Mouse (Mus musculus): ENCODE results near the gene Rps5. TPM values are rescaled to one million over a fixed set of nuclear protein-coding genes. Genes with fewer than 3 reads are reported as not detected.
"Not testable (repeated sequence)": the region's sequence is repeated elsewhere in the genome, so short reads cannot be mapped to it uniquely, and the experiment has no call there.

Gene Rps5
- polyA plus RNA-seq, 1 experiment from 2014 or later = 842 TPM

DNA sequence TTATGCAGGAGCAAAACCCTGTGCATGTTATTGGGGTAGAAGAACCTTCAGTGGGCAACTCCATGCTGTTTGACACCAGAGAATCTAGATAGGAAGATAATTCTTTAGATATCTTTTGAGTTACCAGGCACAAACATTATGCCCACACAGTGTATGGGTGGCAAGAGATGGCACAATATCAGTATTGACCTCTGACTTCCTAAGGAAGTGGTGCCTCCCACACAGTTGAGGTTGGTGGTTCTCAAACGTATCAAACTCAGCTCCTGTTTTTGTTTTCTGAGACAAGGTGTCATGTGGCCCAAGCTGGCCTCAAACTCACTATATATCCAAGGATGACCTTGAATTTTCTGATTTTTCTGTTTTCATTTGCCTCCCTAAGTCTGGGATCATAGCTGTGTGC, 30.8 kb upstream of the Rps5 start:
- 67% methylated on average over 1 of the region's 1 CpGs for WGBS
- H3K4me1 ChIP-seq (replicated peaks; ENCODE audit: control insufficient read depth, insufficient read depth, low read length) = no peaks in the 10 kb centered on the region
- H3K27me3 ChIP-seq (ENCODE audit: control insufficient read depth, insufficient read depth, low read length) = no peaks in the 10 kb centered on the region
- DNase-seq (ENCODE audit: low spot score) (no peak), ATAC-seq (ENCODE audit: low FRiP score) (no peak)
- H3K4me3 ChIP-seq (ENCODE audit: low read depth, low read length) = no peak overlapping the region
- H3K9ac ChIP-seq (ENCODE audit: low read depth, low read length) = no peak overlapping the region
- no peak overlapping the region for H3K4me2 ChIP-seq (replicated peaks; ENCODE audit: low read depth, low read length)
- no peak overlapping the region for H3K27ac ChIP-seq (ENCODE audit: low read depth, low read length)
- peaks cover 2% of the 10 kb centered on the region; the same call in 1 of the 2 replicates for H3K36me3 ChIP-seq (ENCODE audit: control insufficient read depth, insufficient read depth, low read length)
- H3K9me3 ChIP-seq (ENCODE audit: control insufficient read depth, low read length) = no peaks in the 10 kb centered on the region

DNA sequence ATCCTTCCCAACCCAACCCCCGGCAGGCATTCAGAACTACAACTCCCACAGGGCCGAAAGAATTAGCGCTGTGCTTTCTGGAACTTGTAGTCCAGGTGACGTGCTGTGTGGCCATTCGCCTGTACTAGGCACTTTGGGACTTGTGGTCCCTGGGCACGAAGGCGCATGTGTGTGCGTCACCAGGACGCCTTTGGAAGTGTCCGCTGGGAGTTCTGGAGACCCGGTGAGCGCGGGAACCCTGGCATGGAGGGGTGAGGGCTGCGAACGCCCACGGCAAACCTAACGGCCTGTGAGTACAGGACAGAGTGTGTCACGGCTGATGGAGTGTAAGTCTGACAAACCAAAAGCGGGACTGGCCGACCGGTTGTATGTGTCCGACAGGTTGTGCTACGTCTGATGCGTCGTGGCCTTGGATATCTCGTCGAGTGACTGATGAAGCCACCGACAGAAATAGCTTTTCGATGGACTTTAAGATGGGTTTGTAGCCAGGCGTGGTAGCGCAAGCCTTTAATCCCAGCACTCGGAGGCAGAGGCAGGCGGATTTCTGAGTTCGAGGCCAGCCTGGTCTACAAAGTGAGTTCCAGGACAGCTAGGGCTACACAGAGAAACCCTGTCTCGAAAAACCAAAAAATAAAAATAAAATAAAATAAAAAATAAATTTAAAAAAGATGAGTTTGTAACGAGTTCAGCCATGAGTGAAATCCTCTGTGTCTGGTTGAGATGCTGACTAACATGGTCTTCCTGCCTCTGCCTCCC, 24.3 kb upstream of the Rps5 start, which contains the start of gene Zscan22:
TSS of gene Zscan22 (plus strand) at position 161 of the 756 bp plus-strand sequence.
- WGBS = 7% methylated on average over 36 of the region's 36 CpGs
- H3K9me3 ChIP-seq (ENCODE audit: control insufficient read depth, low read length) = no peaks in the 10 kb centered on the region
- H3K4me1 ChIP-seq (replicated peaks; ENCODE audit: control insufficient read depth, insufficient read depth, low read length) = no peaks in the 10 kb centered on the region
- ATAC-seq (ENCODE audit: low FRiP score) (peak; percentile 99), DNase-seq (ENCODE audit: low spot score) (peak; percentile 95)
- H3K4me3 ChIP-seq (ENCODE audit: low read depth, low read length) = peak within 1 kb of the TSS; percentile 56
- H3K9ac ChIP-seq (ENCODE audit: low read depth, low read length) = peak within 1 kb of the TSS; percentile 46
- H3K36me3 ChIP-seq (ENCODE audit: control insufficient read depth, insufficient read depth, low read length) = no peaks in the 10 kb centered on the region
- H3K27ac ChIP-seq (ENCODE audit: low read depth, low read length) = no peak within 1 kb of the TSS
- no peaks in the 10 kb centered on the region for H3K27me3 ChIP-seq (ENCODE audit: control insufficient read depth, insufficient read depth, low read length)
- H3K4me2 ChIP-seq (replicated peaks; ENCODE audit: low read depth, low read length) = peak within 1 kb of the TSS; percentile 42

DNA sequence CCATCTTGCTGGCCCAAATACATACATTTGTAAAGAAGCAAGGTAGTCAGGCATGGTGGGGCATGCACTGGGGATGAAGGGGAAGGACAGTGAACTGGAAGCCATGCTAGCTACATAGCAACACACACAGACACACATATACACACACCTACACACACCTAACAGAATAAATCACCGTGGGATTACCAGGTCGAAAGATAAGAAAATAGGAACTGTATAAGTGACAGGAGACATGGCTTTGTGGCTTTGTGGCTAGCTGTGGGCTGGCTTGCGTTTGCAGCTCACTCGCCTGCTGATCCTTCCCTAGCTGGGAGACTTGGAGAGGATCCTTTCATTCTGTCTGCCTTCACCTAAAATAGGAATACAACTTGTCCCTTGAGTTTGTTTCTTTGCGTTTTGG, 20.6 kb upstream of the Rps5 start:
- no peaks in the 10 kb centered on the region for H3K9me3 ChIP-seq (ENCODE audit: control insufficient read depth, low read length)
- no peak overlapping the region for H3K9ac ChIP-seq (ENCODE audit: low read depth, low read length)
- no peak overlapping the region for H3K27ac ChIP-seq (ENCODE audit: low read depth, low read length)
- H3K4me3 ChIP-seq (ENCODE audit: low read depth, low read length) = no peak overlapping the region
- H3K4me2 ChIP-seq (replicated peaks; ENCODE audit: low read depth, low read length) = no peak overlapping the region
- no peak for DNase-seq (ENCODE audit: low spot score)
- 0 out of 2 replicates have a peak, but pooled peaks cover 5% of the 10 kb centered on the region for H3K36me3 ChIP-seq (ENCODE audit: control insufficient read depth, insufficient read depth, low read length)
- no peak for ATAC-seq (ENCODE audit: low FRiP score)
- WGBS = 91% methylated on average over 5 of the region's 5 CpGs
- no peaks in the 10 kb centered on the region for H3K4me1 ChIP-seq (replicated peaks; ENCODE audit: control insufficient read depth, insufficient read depth, low read length)
- no peaks in the 10 kb centered on the region for H3K27me3 ChIP-seq (ENCODE audit: control insufficient read depth, insufficient read depth, low read length)

DNA sequence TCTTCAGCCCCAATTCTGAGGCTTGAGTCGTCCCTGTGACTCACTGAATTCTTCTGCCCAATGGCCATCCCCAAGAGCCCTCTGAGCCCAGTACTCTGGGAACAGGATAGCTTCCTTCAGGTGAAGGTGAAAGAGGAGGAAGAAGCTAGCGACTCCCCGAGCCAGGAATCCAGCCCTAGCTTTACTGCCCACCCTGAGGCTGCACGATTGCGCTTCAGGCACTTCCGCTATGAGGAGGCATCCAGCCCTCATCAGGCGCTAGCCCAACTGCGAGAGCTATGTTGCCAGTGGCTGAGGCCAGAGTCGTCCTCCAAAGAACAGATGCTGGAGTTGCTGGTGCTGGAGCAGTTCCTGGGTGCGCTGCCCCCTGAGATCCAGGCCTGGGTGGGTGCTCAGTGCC, 18.5 kb upstream of the Rps5 start:
- no peak for DNase-seq (ENCODE audit: low spot score)
- no peak for ATAC-seq (ENCODE audit: low FRiP score)
- H3K9me3 ChIP-seq (ENCODE audit: control insufficient read depth, low read length) = no peaks in the 10 kb centered on the region
- H3K4me1 ChIP-seq (replicated peaks; ENCODE audit: control insufficient read depth, insufficient read depth, low read length) = no peaks in the 10 kb centered on the region
- H3K27me3 ChIP-seq (ENCODE audit: control insufficient read depth, insufficient read depth, low read length) = no peaks in the 10 kb centered on the region
- 0 out of 2 replicates have a peak, but pooled peaks cover 8% of the 10 kb centered on the region for H3K36me3 ChIP-seq (ENCODE audit: control insufficient read depth, insufficient read depth, low read length)
- H3K4me2 ChIP-seq (replicated peaks; ENCODE audit: low read depth, low read length) = no peak overlapping the region
- no peak overlapping the region for H3K9ac ChIP-seq (ENCODE audit: low read depth, low read length)
- no peak overlapping the region for H3K4me3 ChIP-seq (ENCODE audit: low read depth, low read length)
- H3K27ac ChIP-seq (ENCODE audit: low read depth, low read length) = no peak overlapping the region
- 64% methylated on average over 10 of the region's 10 CpGs for WGBS

DNA sequence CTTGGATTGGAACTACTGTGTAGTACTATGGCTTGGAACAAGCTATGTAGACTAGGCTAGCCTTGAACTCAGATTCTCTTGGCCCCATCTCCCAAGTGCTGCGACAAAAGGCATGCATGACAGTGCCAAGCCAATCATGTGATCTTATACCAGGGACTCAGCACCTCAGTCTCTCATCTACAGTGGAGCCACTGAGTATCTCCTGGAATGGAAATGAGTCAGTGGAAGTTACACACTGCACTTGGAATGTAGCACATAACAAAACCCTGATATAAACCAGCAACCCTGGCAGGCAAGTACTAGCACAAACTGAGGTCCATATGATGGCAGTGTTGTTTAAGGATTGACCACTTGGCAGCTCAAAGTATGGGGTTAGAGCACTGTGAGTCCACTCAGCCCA, 16.9 kb upstream of the Rps5 start:
- H3K9ac ChIP-seq (ENCODE audit: low read depth, low read length) = no peak overlapping the region
- no peaks in the 10 kb centered on the region for H3K27me3 ChIP-seq (ENCODE audit: control insufficient read depth, insufficient read depth, low read length)
- no peaks in the 10 kb centered on the region for H3K9me3 ChIP-seq (ENCODE audit: control insufficient read depth, low read length)
- H3K4me1 ChIP-seq (replicated peaks; ENCODE audit: control insufficient read depth, insufficient read depth, low read length) = no peaks in the 10 kb centered on the region
- WGBS = 95% methylated on average over 1 of the region's 1 CpGs
- no peak overlapping the region for H3K27ac ChIP-seq (ENCODE audit: low read depth, low read length)
- 0 out of 2 replicates have a peak, but pooled peaks cover 8% of the 10 kb centered on the region for H3K36me3 ChIP-seq (ENCODE audit: control insufficient read depth, insufficient read depth, low read length)
- H3K4me2 ChIP-seq (replicated peaks; ENCODE audit: low read depth, low read length) = no peak overlapping the region
- ATAC-seq (ENCODE audit: low FRiP score) (no peak), DNase-seq (ENCODE audit: low spot score) (no peak)
- H3K4me3 ChIP-seq (ENCODE audit: low read depth, low read length) = no peak overlapping the region

GRCm38 (mm10) chr7:12909498-12909962, 12.6 kb upstream of the Rps5 start:
- H3K4me2 ChIP-seq (replicated peaks; ENCODE audit: low read depth, low read length) = peak overlapping the region; percentile 64
- H3K27me3 ChIP-seq (ENCODE audit: control insufficient read depth, insufficient read depth, low read length) = no peaks in the 10 kb centered on the region
- no peaks in the 10 kb centered on the region for H3K4me1 ChIP-seq (replicated peaks; ENCODE audit: control insufficient read depth, insufficient read depth, low read length)
- no peaks in the 10 kb centered on the region for H3K9me3 ChIP-seq (ENCODE audit: control insufficient read depth, low read length)
- 0 out of 2 replicates have a peak, but pooled peaks cover 6% of the 10 kb centered on the region for H3K36me3 ChIP-seq (ENCODE audit: control insufficient read depth, insufficient read depth, low read length)
- DNase-seq (ENCODE audit: low spot score) (peak; percentile 82), ATAC-seq (ENCODE audit: low FRiP score) (peak; percentile 53)
- H3K4me3 ChIP-seq (ENCODE audit: low read depth, low read length) = peak overlapping the region; percentile 46
- peak overlapping the region; percentile 62; the same call in 1 of the 2 replicates for H3K9ac ChIP-seq (ENCODE audit: low read depth, low read length)
- WGBS = 39% methylated on average over 7 of the region's 7 CpGs
- H3K27ac ChIP-seq (ENCODE audit: low read depth, low read length) = 0 out of 2 replicates have a peak overlapping the region, but pooled peaks have one; percentile 56

DNA sequence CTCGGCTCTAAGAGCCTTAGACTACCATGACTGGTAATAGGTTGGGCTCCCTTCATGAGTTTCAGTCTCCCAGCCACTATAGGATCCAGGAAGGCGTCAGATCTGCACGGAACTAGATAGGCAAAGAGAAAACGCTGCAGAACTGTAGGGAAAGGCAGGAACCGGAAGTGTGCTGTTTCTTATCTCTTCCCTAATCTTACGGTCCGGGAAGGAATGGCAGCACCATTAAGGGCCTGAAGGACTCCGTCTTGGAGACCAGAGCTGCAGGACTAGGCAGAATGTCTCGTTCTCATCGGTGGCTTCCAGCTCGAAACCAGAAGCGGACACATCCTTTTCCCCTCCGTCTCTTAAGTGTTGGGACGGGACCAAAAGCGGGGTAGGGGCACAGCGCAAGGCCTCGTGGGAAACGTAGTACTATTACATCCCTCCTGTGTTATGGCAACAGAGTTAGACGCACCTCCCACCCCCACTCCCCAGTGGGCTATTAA, 11.9 kb upstream of the Rps5 start:
- peak; percentile 83 for ATAC-seq (ENCODE audit: low FRiP score)
- peak overlapping the region; percentile 56; the same call in 1 of the 2 replicates for H3K27ac ChIP-seq (ENCODE audit: low read depth, low read length)
- no peaks in the 10 kb centered on the region for H3K27me3 ChIP-seq (ENCODE audit: control insufficient read depth, insufficient read depth, low read length)
- 0 out of 2 replicates have a peak, but pooled peaks cover 4% of the 10 kb centered on the region for H3K36me3 ChIP-seq (ENCODE audit: control insufficient read depth, insufficient read depth, low read length)
- WGBS = 7% methylated on average over 19 of the region's 19 CpGs
- H3K4me1 ChIP-seq (replicated peaks; ENCODE audit: control insufficient read depth, insufficient read depth, low read length) = no peaks in the 10 kb centered on the region
- no peaks in the 10 kb centered on the region for H3K9me3 ChIP-seq (ENCODE audit: control insufficient read depth, low read length)
- DNase-seq (ENCODE audit: low spot score) = peak; percentile 75
- peak overlapping the region; percentile 62 for H3K9ac ChIP-seq (ENCODE audit: low read depth, low read length)
- H3K4me2 ChIP-seq (replicated peaks; ENCODE audit: low read depth, low read length) = peak overlapping the region; percentile 64
- H3K4me3 ChIP-seq (ENCODE audit: low read depth, low read length) = peak overlapping the region; percentile 46

- peak; percentile 28 for DNase-seq (ENCODE audit: low spot score)
- H3K4me1 ChIP-seq (replicated peaks; ENCODE audit: control insufficient read depth, insufficient read depth, low read length) = no peaks in the 10 kb centered on the region
Observed at GRCm38 (mm10) chr7:12913556-12913955, 8.5 kb upstream of the Rps5 start.

GRCm38 (mm10) chr7:12920495-12920894, 1.6 kb upstream of the Rps5 start:
- not testable (repeated sequence) for H3K4me1 ChIP-seq (replicated peaks; ENCODE audit: control insufficient read depth, insufficient read depth, low read length); H3K9me3 ChIP-seq (ENCODE audit: control insufficient read depth, low read length); H3K4me3 ChIP-seq (ENCODE audit: low read depth, low read length); H3K27ac ChIP-seq (ENCODE audit: low read depth, low read length); DNase-seq (ENCODE audit: low spot score); H3K36me3 ChIP-seq (ENCODE audit: control insufficient read depth, insufficient read depth, low read length); H3K27me3 ChIP-seq (ENCODE audit: control insufficient read depth, insufficient read depth, low read length); ATAC-seq (ENCODE audit: low FRiP score); H3K4me2 ChIP-seq (replicated peaks; ENCODE audit: low read depth, low read length); H3K9ac ChIP-seq (ENCODE audit: low read depth, low read length)
- WGBS = 88% methylated on average over 7 of the region's 8 CpGs

More at GRCm38 (mm10) chr7:12913556-12913955, 8.5 kb upstream of the Rps5 start:
- Histone ChIP-seq H3K36me3 (ENCODE audit: control insufficient read depth, insufficient read depth, low read length) (no peaks in the 10 kb centered on the region), H3K9me3 (ENCODE audit: control insufficient read depth, low read length) (no peaks in the 10 kb centered on the region), H3K4me2 (replicated peaks; ENCODE audit: low read depth, low read length) (no peak overlapping the region), H3K27ac (ENCODE audit: low read depth, low read length) (no peak overlapping the region), H3K27me3 (ENCODE audit: control insufficient read depth, insufficient read depth, low read length) (no peaks in the 10 kb centered on the region), H3K4me3 (ENCODE audit: low read depth, low read length) (no peak overlapping the region), H3K9ac (ENCODE audit: low read depth, low read length) (no peak overlapping the region)
- no peak for ATAC-seq (ENCODE audit: low FRiP score)

Data from hindbrain, embryonic 11.5 days (tissue).